Comparison of ENCODE assay signal across 17 mouse cellular contexts in the genomic region with DNA sequence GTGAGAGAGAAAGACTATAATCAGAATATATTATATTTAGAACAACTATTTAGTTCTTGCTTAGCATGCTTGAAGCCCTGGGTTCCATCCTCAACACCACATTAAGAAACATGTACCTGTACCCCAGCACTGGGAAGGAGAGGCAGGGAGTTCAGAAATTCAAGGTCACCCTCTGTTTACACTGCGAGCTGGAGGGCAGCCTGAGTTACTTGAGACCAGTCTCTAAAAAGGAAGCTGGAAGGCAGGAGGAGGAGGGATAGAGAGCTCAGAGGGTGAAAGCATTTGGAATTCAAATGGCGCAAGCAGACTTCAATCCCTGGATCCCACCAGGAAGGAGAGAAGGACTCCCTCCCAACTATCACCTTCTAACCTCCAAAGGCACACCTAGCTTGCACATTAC. TPM values are rescaled to one million over a fixed set of nuclear protein-coding genes. Genes with fewer than 3 reads are reported as not detected.
A peak's percentile ranks its signal among the peaks of the same experiment; 100 is the strongest.
DNase-seq lines count a peak whose midpoint lies in the region; ATAC-seq and TF ChIP-seq lines count a peak whose summit lies in the region.
"Had no signal": no experiment of that assay in that cellular context is flagged by ENCODE, and none has a peak within 500 bp of the region (broad histone marks: within the 10 kb centered on the region; RNA-seq: fewer than 3 reads in every experiment).

No protein-coding gene starts in this region.

- H3K9ac ChIP-seq in kidney, embryonic 16.5 days (replicated peaks; ENCODE audit: low read length) = no peak overlapping the region
- no peak overlapping the region for H3K9ac ChIP-seq in lung, postnatal 0 days (replicated peaks; ENCODE audit: low read depth)
- no peak overlapping the region for H3K9ac ChIP-seq in intestine, embryonic 16.5 days (ENCODE audit: low read depth, low read length)
- H3K9ac ChIP-seq: forebrain, embryonic 15.5 days; heart, embryonic 12.5 days; midbrain, embryonic 15.5 days had no signal

- no peak for TF ChIP-seq CTCF in lung, postnatal 0 days (IDR thresholded peaks at IDR 0.05)

- H3K4me3 ChIP-seq in kidney, embryonic 16.5 days (ENCODE audit: low read length) = no peak overlapping the region
- no peak overlapping the region for H3K4me3 ChIP-seq in lung, postnatal 0 days (ENCODE audit: low read depth, low read length)
- H3K4me3 ChIP-seq in intestine, embryonic 16.5 days (ENCODE audit: low read length) = no peak overlapping the region
- H3K4me3 ChIP-seq: embryonic facial prominence, embryonic 10.5 days; erythroblast, embryonic 14.5 days; forebrain, embryonic 15.5 days; heart, embryonic 12.5 days; midbrain, embryonic 15.5 days had no signal

- peak; percentile 67; the same call in 1 of the 2 replicates for ATAC-seq in kidney, embryonic 16.5 days (ENCODE audit: low FRiP score, low TSS enrichment)
- no peak for ATAC-seq in lung, postnatal 0 days
- ATAC-seq in intestine, embryonic 16.5 days = 0 out of 2 replicates have a peak, but pooled peaks have one; percentile 37
- ATAC-seq: activated CD4-positive, CD25-positive, alpha-beta regulatory T cell, adult 4 months; forebrain, embryonic 15.5 days; midbrain, embryonic 15.5 days had no signal

- H3K27me3 ChIP-seq in kidney, embryonic 16.5 days (ENCODE audit: insufficient read depth, low read length) = no peaks in the 10 kb centered on the region
- no peaks in the 10 kb centered on the region for H3K27me3 ChIP-seq in lung, postnatal 0 days (replicated peaks; ENCODE audit: insufficient read depth, low read length)
- H3K27me3 ChIP-seq in intestine, embryonic 16.5 days (replicated peaks; ENCODE audit: control insufficient read depth, insufficient read depth, low read length) = no peaks in the 10 kb centered on the region
- H3K27me3 ChIP-seq: forebrain, embryonic 15.5 days; heart, embryonic 12.5 days; midbrain, embryonic 15.5 days had no signal

- H3K27ac ChIP-seq in kidney, embryonic 16.5 days (ENCODE audit: low read length) = no peak overlapping the region; the same call in 1 of the 2 replicates
- peak overlapping the region; percentile 43; the same call in 1 of the 2 replicates for H3K27ac ChIP-seq in lung, postnatal 0 days (ENCODE audit: low read length)
- peak overlapping the region; percentile 28; the same call in 1 of the 2 replicates for H3K27ac ChIP-seq in intestine, embryonic 16.5 days (ENCODE audit: low read length)
- H3K27ac ChIP-seq: embryonic facial prominence, embryonic 10.5 days; forebrain, embryonic 15.5 days; midbrain, embryonic 15.5 days had no signal

- peaks cover 3% of the 10 kb centered on the region; the same call in 1 of the 2 replicates for H3K9me3 ChIP-seq in kidney, embryonic 16.5 days (ENCODE audit: low read length)
- no peaks in the 10 kb centered on the region for H3K9me3 ChIP-seq in lung, postnatal 0 days (ENCODE audit: low read length)
- no peaks in the 10 kb centered on the region for H3K9me3 ChIP-seq in intestine, embryonic 16.5 days (ENCODE audit: control insufficient read depth, low read length)
- H3K9me3 ChIP-seq: embryonic facial prominence, embryonic 10.5 days; forebrain, embryonic 15.5 days; heart, embryonic 12.5 days; midbrain, embryonic 15.5 days had no signal

- WGBS in kidney, embryonic 16.5 days = 35% methylated on average over 2 of the region's 2 CpGs
- WGBS in lung, postnatal 0 days = 42% methylated on average over 2 of the region's 2 CpGs
- 44% methylated on average over 2 of the region's 2 CpGs for WGBS in intestine, embryonic 16.5 days

- H3K36me3 ChIP-seq in kidney, embryonic 16.5 days (ENCODE audit: insufficient read depth, low read length) = 0 out of 2 replicates have a peak, but pooled peaks cover 4% of the 10 kb centered on the region
- no peaks in the 10 kb centered on the region for H3K36me3 ChIP-seq in lung, postnatal 0 days (ENCODE audit: insufficient read depth, low read length)
- no peaks in the 10 kb centered on the region for H3K36me3 ChIP-seq in intestine, embryonic 16.5 days (ENCODE audit: control insufficient read depth, insufficient read depth, low read length)
- H3K36me3 ChIP-seq: forebrain, embryonic 15.5 days; midbrain, embryonic 15.5 days had no signal

- H3K4me1 ChIP-seq in kidney, embryonic 16.5 days (ENCODE audit: insufficient read depth, low read length) = peaks cover 30% of the 10 kb centered on the region
- 0 out of 2 replicates have a peak, but pooled peaks cover 3% of the 10 kb centered on the region for H3K4me1 ChIP-seq in lung, postnatal 0 days (ENCODE audit: insufficient read depth, low read depth, low read length)
- H3K4me1 ChIP-seq in intestine, embryonic 16.5 days (ENCODE audit: control insufficient read depth, insufficient read depth, low read length) = peaks cover 21% of the 10 kb centered on the region
- H3K4me1 ChIP-seq: forebrain, embryonic 15.5 days; midbrain, embryonic 15.5 days had no signal

- no peak for TF ChIP-seq EP300 in lung, postnatal 0 days (IDR thresholded peaks at IDR 0.05)

- no peak for DNase-seq in kidney, adult 11 months
- DNase-seq in lung, postnatal 0 days (ENCODE audit: low spot score) = no peak
- DNase-seq in lung, postnatal 10 days = no peak
- no peak for DNase-seq in right cerebral cortex, postnatal 4 days
- DNase-seq in thymus, postnatal 36 days = no peak
- DNase-seq: cerebellum, postnatal 25 days; heart, postnatal 36 days; right cerebral cortex, postnatal 25 days; thymus, adult 18-20 months had no signal

- H3K4me2 ChIP-seq in kidney, embryonic 16.5 days (replicated peaks; ENCODE audit: low read depth, low read length) = no peak overlapping the region
- H3K4me2 ChIP-seq in lung, postnatal 0 days (replicated peaks; ENCODE audit: low read depth, low read length) = no peak overlapping the region
- H3K4me2 ChIP-seq in intestine, embryonic 16.5 days (ENCODE audit: low read depth, low read length) = no peak overlapping the region
- H3K4me2 ChIP-seq: forebrain, embryonic 15.5 days; heart, embryonic 12.5 days; midbrain, embryonic 15.5 days had no signal

RNA-seq across cellular contexts. Expression of gene Shld2, which starts 12.7 kb away (rescaled TPM):
- 9.9 and 10.0 TPM in 2 replicates for polyA plus RNA-seq in kidney, embryonic 16.5 days (2015; fragmentation: Nextera tagmentation; extraction: Ambion mirVana)
- polyA plus RNA-seq in lung, postnatal 0 days (2015; fragmentation: Nextera tagmentation; extraction: Ambion mirVana) = 7.5 and 9.7 TPM in 2 replicates
- 5.8 and 7.1 TPM in 2 replicates for polyA plus RNA-seq in intestine, embryonic 16.5 days (2015; fragmentation: Nextera tagmentation; extraction: Ambion mirVana)

RNA-seq across cellular contexts. Expression of gene Glud1, which starts 12.9 kb away (rescaled TPM):
- polyA plus RNA-seq in kidney, embryonic 16.5 days (2015; fragmentation: Nextera tagmentation; extraction: Ambion mirVana) = 114 and 116 TPM in 2 replicates
- polyA plus RNA-seq in lung, postnatal 0 days (2015; fragmentation: Nextera tagmentation; extraction: Ambion mirVana) = 63.2 and 64.3 TPM in 2 replicates
- 72.9 and 73.6 TPM in 2 replicates for polyA plus RNA-seq in intestine, embryonic 16.5 days (2015; fragmentation: Nextera tagmentation; extraction: Ambion mirVana)

RNA-seq across cellular contexts. Expression of gene Fam25c, which starts 57.6 kb away (rescaled TPM):
- polyA plus RNA-seq in kidney, embryonic 16.5 days (2015; fragmentation: Nextera tagmentation; extraction: Ambion mirVana) = 0.86 and 1.1 TPM in 2 replicates
- 0.45 TPM in 1 of 2 replicates, not detected in the other for polyA plus RNA-seq in lung, postnatal 0 days (2015; fragmentation: Nextera tagmentation; extraction: Ambion mirVana)
- polyA plus RNA-seq in intestine, embryonic 16.5 days (2015; fragmentation: Nextera tagmentation; extraction: Ambion mirVana) = not detected in 2 replicates
- polyA plus RNA-seq: activated CD4-positive, CD25-positive, alpha-beta regulatory T cell, adult 4 months; embryonic facial prominence, embryonic 10.5 days; erythroblast, embryonic 14.5 days; forebrain, embryonic 15.5 days; heart, embryonic 12.5 days; midbrain, embryonic 15.5 days had no signal
